Mouse (Mus musculus) hindbrain, embryonic 13.5 days (tissue): Measurements from ENCODE around the gene Baiap2. TPM values are rescaled to one million over a fixed set of nuclear protein-coding genes. Genes with fewer than 3 reads are reported as not detected.

Experiments
- ATAC-seq: fragments of 200-750 bp; cut with Nextera tagmentation; 2 replicates; pipeline ENCODE4 v1.8.0; 2017; ENCODE audit warnings: moderate TSS enrichment; ENCODE audit not compliant: low FRiP score
- H3K27ac ChIP-seq: fragments of 300-500 bp; sonication (generic); 2 replicates; pipeline ENCODE4 v1.5.1; 2015; ENCODE audit warnings: inconsistent platforms, mild to moderate bottlenecking, moderate library complexity
- H3K27me3 ChIP-seq: fragments of 300-500 bp; sonication (generic); 2 replicates; pipeline ENCODE4 v1.6.1; 2015; ENCODE audit warnings: mild to moderate bottlenecking, inconsistent platforms
- H3K36me3 ChIP-seq: fragments of 300-500 bp; sonication (generic); 2 replicates; pipeline ENCODE4 v1.6.1; 2015; ENCODE audit warnings: mild to moderate bottlenecking, inconsistent platforms
- H3K4me1 ChIP-seq: fragments of 300-500 bp; sonication (generic); replicated peaks from 2 replicates; pipeline ENCODE4 v1.6.1; 2015; ENCODE audit warnings: inconsistent platforms
- H3K4me2 ChIP-seq: fragments of 300-500 bp; sonication (generic); 2 replicates; pipeline ENCODE4 v1.6.1; 2015; ENCODE audit warnings: inconsistent platforms, mild to moderate bottlenecking, moderate library complexity
- H3K4me3 ChIP-seq: fragments of 300-500 bp; sonication (generic); 2 replicates; pipeline ENCODE4 v1.5.1; 2015; ENCODE audit warnings: mild to moderate bottlenecking, inconsistent platforms
- H3K9ac ChIP-seq: fragments of 300-500 bp; sonication (generic); 2 replicates; pipeline ENCODE4 v1.6.1; 2015; ENCODE audit warnings: mild to moderate bottlenecking, inconsistent platforms
- H3K9me3 ChIP-seq: fragments of 300-500 bp; sonication (generic); 2 replicates; pipeline ENCODE4 v1.6.1; 2016; ENCODE audit warnings: inconsistent platforms
- WGBS: fragments of 180-500 bp; shearing (Covaris S2); methylation state at CpG from one replicate; pipeline ENCODE4 v1.1.7; 2015; 5-methylcytosine and 5-hydroxymethylcytosine counted together
- polyA plus RNA-seq: library from polyadenylated mRNA; unstranded; fragments of >200 nt; fragmentation: Nextera tagmentation; extraction: Ambion mirVana; gene quantifications from 2 replicates; pipeline ENCODE4 v1.2.1, GENCODE M21; 2015

The Baiap2 gene
- polyA plus RNA-seq, 1 experiment from 2014 or later = 10.0 TPM

DNA sequence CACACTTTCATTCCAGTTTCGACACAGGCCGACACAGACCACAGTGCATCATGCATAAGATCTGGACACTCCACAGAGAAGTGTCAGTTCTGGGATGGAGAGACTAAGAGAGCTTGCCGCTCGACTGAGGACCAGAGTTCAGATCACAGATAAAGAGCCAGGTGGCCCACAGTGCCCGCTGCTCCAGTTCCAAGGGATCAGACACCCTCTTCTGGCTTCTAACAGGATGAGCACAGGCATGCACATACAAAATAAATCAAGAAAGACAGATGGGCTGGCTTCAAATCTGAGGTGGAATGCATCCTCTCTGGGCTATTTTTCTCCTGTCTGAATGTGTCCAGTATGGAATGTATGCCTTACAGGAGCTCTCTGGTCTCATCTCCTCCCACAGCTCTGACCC is 15.8 kb upstream of the Baiap2 start:
- Histone ChIP-seq H3K36me3 (no peaks in the 10 kb centered on the region), H3K4me1 (no peaks in the 10 kb centered on the region), H3K4me3 (no peak overlapping the region), H3K4me2 (no peak overlapping the region), H3K9me3 (no peaks in the 10 kb centered on the region), H3K9ac (no peak overlapping the region), H3K27ac (no peak overlapping the region), H3K27me3 (no peaks in the 10 kb centered on the region)
- ATAC-seq = no peak
- 91% methylated on average over 5 of the region's 5 CpGs for WGBS

DNA sequence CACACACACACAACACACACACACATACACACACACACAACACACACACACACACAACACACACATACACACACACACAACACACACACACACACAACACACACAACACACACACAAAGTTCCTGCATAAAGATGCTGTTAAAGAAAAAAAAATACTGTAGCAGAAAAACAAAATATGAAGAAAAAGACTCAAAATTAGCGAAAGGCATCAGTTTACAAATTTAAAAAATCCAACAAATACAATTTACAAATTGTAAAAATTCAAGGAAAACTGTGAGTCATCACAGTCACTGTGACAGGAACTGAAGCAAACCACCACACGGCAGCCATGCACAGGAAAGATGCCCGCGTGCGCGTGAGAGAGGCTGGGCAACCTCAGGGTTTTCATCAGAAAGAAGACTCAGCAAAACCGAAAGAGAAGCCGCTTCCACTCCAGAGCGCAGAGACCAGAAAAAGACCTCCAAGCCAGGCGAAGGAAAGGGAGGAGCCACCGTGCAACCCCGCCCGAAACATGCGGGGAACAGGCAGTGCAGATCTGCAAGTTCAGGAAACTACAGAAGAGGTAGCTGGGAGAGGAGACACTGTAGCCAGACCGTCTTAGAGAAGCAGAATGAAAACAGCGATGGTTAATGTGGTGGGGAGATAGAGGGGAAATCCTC is 14.4 kb upstream of the Baiap2 start:
- no peak for ATAC-seq
- Histone ChIP-seq H3K9me3 (no peaks in the 10 kb centered on the region), H3K27ac (no peak overlapping the region), H3K4me1 (no peaks in the 10 kb centered on the region), H3K4me2 (no peak overlapping the region), H3K9ac (no peak overlapping the region), H3K36me3 (no peaks in the 10 kb centered on the region), H3K4me3 (no peak overlapping the region), H3K27me3 (no peaks in the 10 kb centered on the region)
- 75% methylated on average over 16 of the region's 16 CpGs for whole genome bisulfite sequencing

DNA sequence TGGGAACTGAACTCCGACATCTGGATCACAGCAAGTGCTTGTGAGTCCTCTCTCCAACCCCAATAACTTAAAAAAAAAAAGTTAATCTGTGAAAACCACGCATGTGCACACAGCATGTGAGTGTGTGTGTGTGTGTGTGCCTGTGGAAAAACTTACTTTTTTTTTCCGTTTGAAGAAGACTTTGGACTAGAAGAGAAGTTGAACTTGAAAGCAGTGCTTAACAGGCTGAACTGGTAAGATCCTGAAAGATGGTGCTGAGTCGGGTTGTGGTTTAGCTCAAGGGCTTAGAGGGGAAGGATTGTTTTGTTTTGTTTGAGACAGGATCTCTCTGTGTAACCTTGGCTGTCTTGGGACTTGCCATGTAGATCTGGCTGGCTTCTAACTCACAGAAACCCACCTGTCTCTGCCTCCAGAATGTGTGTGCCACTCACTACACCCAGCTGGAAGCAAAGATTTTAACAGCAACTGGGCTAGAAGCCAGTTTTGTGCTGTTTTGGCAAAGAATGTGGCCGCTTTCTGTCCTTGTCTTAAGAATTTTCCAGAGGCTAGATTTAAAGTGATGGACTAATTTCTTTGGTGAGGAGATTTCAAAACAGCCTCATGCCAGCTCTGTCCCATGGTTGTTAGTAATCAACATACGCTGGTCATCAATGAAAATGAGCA is 12.8 kb upstream of the Baiap2 start:
- no peak overlapping the region for H3K4me2 ChIP-seq
- no peak overlapping the region for H3K4me3 ChIP-seq
- H3K9ac ChIP-seq = no peak overlapping the region
- ATAC-seq = no peak
- no peak overlapping the region for H3K27ac ChIP-seq
- WGBS = 88% methylated on average over 6 of the region's 6 CpGs
- no peaks in the 10 kb centered on the region for H3K36me3 ChIP-seq
- H3K4me1 ChIP-seq = no peaks in the 10 kb centered on the region
- no peaks in the 10 kb centered on the region for H3K27me3 ChIP-seq
- H3K9me3 ChIP-seq = no peaks in the 10 kb centered on the region

DNA sequence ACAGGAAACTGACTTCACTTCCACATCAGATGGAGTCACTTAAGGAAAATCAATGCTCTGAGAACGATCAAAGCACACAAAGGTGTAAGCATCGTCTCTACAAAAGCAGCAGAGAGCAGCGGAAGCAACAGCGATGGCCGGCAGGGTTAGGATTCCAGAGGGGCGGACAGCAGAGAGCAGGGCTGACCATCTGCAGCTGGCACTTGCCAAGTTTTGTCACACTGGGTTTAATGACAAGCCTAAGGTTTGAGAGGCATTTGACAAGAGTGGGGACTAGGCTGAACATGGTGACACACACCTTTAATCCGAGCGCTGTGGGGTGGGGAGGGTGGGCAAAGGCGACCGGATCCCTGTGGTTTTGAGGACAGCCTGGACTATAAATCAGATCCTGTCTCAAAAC is 10.8 kb upstream of the Baiap2 start:
- Histone ChIP-seq H3K9me3 (no peaks in the 10 kb centered on the region), H3K36me3 (no peaks in the 10 kb centered on the region), H3K27me3 (no peaks in the 10 kb centered on the region), H3K9ac (no peak overlapping the region), H3K4me1 (peaks cover 14% of the 10 kb centered on the region), H3K27ac (no peak overlapping the region), H3K4me2 (no peak overlapping the region), H3K4me3 (no peak overlapping the region)
- ATAC-seq = no peak
- 80% methylated on average over 10 of the region's 10 CpGs for WGBS

DNA sequence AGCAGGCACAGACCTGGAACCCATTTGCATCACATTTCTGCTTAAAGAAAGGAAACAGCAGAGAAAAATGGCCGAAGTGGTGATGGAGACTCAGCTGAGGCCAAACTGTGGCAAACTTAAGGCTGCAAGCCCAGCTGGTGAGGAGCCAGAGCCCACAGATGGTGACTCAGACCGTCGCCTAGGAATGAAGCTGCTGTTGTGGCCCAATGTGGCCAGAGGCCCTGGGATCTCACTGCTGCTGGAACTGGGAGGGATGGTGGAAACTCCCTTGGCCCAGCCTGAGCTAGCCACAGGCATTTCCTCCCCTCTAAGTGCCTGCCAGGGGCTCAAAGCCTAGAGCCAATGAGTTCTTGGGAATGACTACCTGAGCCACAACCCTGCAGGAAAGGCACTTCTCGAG is 9.4 kb upstream of the Baiap2 start:
- Histone ChIP-seq H3K9me3 (no peaks in the 10 kb centered on the region), H3K4me3 (no peak overlapping the region), H3K27me3 (peaks cover 7% of the 10 kb centered on the region; the same call in 1 of the 2 replicates), H3K4me2 (no peak overlapping the region), H3K4me1 (peaks cover 28% of the 10 kb centered on the region), H3K9ac (peak overlapping the region; percentile 30; the same call in 1 of the 2 replicates), H3K27ac (no peak overlapping the region), H3K36me3 (no peaks in the 10 kb centered on the region)
- no peak for ATAC-seq
- WGBS = 73% methylated on average over 4 of the region's 4 CpGs

DNA sequence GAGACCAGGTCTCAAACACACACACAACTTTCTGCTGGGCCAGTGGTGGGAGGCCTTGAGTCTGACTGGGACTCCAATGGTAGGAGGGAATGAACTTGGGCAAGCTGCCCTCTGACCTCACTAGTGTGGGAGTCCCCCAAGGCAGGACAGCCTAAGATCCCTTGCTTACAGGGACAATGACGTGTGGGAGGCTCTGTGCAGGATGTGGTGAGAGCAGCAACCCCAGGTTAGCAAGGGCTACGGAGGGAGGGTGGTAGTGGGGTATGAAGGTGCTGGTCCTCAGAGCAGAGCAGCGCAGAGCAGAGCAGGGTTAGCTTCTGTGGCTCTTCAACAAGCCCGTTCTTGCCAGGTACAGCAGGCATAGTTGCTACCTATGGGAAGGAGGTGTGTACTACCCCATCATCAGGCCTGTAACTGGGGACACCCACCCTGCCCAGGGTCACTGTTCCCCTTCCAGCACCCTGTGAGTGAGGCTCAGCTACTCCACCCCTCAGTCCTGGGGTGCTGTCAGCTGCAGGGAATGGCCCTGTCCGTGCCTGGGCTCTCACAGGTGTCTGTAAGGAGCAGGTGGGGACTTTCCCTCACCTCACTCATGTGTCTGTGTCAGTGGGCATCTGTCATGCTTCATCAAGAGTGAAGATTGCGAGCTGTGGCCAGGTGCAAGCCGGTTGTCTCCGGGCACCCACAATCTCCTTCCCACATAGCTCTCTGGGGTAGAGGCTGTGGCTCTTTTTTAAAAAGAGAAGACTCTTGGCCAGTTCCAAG is 8.6 kb upstream of the Baiap2 start:
- H3K36me3 ChIP-seq = no peaks in the 10 kb centered on the region
- H3K9me3 ChIP-seq = no peaks in the 10 kb centered on the region
- peaks cover 36% of the 10 kb centered on the region for H3K4me1 ChIP-seq
- peaks cover 15% of the 10 kb centered on the region; the same call in 1 of the 2 replicates for H3K27me3 ChIP-seq
- no peak overlapping the region for H3K9ac ChIP-seq
- no peak overlapping the region for H3K4me2 ChIP-seq
- 0 out of 2 replicates have a peak, but pooled peaks have one; percentile 8 for ATAC-seq
- H3K4me3 ChIP-seq = no peak overlapping the region
- H3K27ac ChIP-seq = no peak overlapping the region
- WGBS = 84% methylated on average over 8 of the region's 8 CpGs

DNA sequence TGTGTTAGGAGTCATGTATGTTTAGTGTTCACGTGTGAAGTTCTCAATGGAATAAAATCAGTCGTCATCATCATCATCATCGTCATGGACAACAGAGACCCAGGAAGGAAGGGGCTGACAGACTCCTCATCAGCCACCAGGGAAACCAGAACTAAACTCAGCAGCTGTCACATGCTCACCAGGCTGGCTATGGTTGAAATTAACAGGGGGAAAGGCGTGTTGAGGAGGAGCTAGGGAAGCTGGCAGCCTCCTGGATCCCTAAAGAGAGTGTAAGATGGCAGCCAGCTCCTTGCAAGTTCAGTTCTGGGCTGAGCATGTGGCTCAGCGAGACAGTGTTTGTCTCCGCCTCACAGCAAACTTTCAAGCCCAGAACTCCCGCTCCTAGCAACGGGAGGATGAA is 7.8 kb upstream of the Baiap2 start:
- H3K4me2 ChIP-seq = no peak overlapping the region
- no peaks in the 10 kb centered on the region for H3K9me3 ChIP-seq
- no peaks in the 10 kb centered on the region for H3K36me3 ChIP-seq
- H3K4me3 ChIP-seq = no peak overlapping the region
- no peak overlapping the region for H3K27ac ChIP-seq
- ATAC-seq = no peak
- peaks cover 43% of the 10 kb centered on the region for H3K4me1 ChIP-seq
- 70% methylated on average over 8 of the region's 8 CpGs for WGBS
- no peak overlapping the region for H3K9ac ChIP-seq
- peaks cover 21% of the 10 kb centered on the region for H3K27me3 ChIP-seq

DNA sequence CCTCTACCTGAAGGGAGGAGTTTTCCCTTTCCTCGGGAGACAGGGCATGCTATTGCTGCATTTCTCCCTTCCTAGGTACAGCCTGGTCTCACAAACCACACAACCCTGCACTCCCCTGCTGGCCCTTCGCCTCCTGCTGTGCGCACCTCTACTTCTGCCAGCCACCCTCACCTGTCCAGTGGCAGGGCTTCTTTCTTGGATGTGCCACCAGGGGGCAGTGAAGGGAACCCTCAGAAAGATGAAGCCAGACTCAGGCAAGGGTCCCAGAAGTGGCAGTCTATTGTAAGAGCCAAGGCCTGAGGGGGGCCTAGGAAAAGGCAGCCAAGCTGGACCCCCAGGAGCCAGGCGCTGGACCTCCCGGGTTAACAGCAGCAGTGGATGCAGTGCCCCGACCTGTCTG is 7.1 kb upstream of the Baiap2 start:
- H3K4me3 ChIP-seq = no peak overlapping the region
- no peak overlapping the region for H3K27ac ChIP-seq
- H3K36me3 ChIP-seq = no peaks in the 10 kb centered on the region
- peaks cover 50% of the 10 kb centered on the region for H3K4me1 ChIP-seq
- no peak for ATAC-seq
- H3K4me2 ChIP-seq = no peak overlapping the region
- 20% methylated on average over 6 of the region's 6 CpGs for WGBS
- H3K9me3 ChIP-seq = no peaks in the 10 kb centered on the region
- peaks cover 24% of the 10 kb centered on the region for H3K27me3 ChIP-seq
- 0 out of 2 replicates have a peak overlapping the region, but pooled peaks have one; percentile 30 for H3K9ac ChIP-seq

DNA sequence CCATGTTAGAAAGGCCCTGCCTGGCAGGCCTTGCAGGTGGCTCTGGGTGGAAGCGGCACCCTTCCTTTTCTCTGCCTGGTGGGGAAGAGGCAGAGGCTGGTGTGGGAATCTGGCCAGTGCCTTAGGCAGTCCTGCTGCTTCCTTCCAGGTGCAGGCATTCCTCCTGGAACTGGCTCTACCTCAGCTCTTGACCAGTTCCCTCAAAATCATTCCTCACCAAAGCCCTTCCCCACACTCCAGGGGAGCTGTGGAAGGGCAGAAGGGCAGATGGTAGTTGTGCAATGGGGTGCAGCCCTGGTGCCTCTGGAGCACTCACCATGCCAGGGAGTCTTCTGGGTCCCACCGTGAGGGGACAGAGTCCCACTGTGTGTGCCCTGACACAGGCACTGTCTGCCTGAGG is 6.1 kb upstream of the Baiap2 start:
- H3K27ac ChIP-seq = no peak overlapping the region
- no peaks in the 10 kb centered on the region for H3K9me3 ChIP-seq
- no peak for ATAC-seq
- peaks cover 34% of the 10 kb centered on the region for H3K27me3 ChIP-seq
- H3K36me3 ChIP-seq = no peaks in the 10 kb centered on the region
- H3K4me3 ChIP-seq = no peak overlapping the region
- H3K4me2 ChIP-seq = no peak overlapping the region
- H3K9ac ChIP-seq = peak overlapping the region; percentile 24; the same call in 1 of the 2 replicates
- WGBS = 80% methylated on average over 2 of the region's 2 CpGs
- peaks cover 59% of the 10 kb centered on the region for H3K4me1 ChIP-seq

DNA sequence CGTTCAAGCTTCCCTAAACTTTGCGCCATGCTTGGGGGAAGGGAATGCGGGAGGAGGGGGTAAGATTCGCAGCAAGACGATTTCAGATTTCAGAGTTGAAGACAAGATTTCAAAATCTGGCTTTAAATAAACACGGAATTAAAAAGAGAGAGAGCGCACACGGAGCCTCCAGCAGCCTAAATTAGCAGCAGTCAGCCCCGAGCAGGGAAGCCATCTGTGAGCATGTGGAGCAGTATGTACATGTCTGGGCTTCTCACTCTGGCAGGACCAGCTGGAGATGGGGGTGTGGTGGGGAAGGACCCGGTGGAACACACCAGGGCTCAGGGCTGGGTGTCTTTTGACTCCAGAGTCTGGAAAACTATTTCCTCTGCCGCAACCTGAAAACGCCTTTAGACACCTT is 5.3 kb upstream of the Baiap2 start:
- ATAC-seq = no peak
- Histone ChIP-seq H3K36me3 (no peaks in the 10 kb centered on the region), H3K9me3 (no peaks in the 10 kb centered on the region), H3K4me3 (no peak overlapping the region), H3K9ac (no peak overlapping the region), H3K4me1 (peaks cover 67% of the 10 kb centered on the region), H3K4me2 (no peak overlapping the region), H3K27ac (peak overlapping the region; percentile 35; the same call in 1 of the 2 replicates), H3K27me3 (peaks cover 36% of the 10 kb centered on the region)
- 53% methylated on average over 12 of the region's 12 CpGs for WGBS

DNA sequence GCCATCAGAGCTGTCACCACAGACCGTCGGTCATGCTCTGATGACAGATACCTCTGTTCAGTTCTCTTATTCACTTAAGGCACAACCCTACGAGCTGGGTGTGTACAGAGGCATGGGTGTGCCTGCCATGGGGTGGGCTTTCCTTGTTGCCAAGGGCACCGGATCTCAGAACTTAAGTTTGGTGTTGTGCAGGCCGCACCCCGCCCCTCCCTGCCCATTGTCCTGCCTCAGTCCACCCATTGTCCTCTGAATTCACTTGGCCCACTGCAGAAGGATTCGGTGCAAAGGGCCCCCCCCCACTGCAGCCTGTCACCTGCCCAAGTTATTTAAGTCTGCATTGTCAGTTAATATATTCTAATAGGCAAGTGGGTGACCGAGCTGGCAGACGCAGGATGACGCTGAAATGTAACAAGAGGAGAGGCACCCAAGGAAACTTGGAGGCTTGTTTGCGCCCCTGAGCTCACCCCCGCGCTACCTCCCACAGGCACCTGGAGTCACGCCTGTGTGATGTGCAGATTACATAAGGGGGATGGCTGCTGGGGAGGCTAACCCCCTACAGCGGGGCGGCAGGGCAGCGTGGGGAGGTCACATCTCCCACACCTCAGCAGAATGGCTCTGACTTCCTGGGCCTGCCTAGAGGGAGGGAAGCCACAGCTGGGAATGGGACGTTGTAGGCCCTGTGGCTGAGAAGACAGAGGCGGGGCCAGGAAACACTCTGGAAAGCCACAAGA is 4.6 kb upstream of the Baiap2 start:
- Histone ChIP-seq H3K9ac (no peak overlapping the region), H3K27me3 (peaks cover 36% of the 10 kb centered on the region), H3K9me3 (no peaks in the 10 kb centered on the region), H3K27ac (no peak overlapping the region), H3K4me1 (peaks cover 68% of the 10 kb centered on the region), H3K36me3 (no peaks in the 10 kb centered on the region), H3K4me2 (no peak overlapping the region), H3K4me3 (no peak overlapping the region)
- WGBS = 59% methylated on average over 19 of the region's 19 CpGs
- no peak for ATAC-seq
